Mouse (Mus musculus): ENCODE results near the gene Lbx1. TPM values are rescaled to one million over a fixed set of nuclear protein-coding genes. Genes with fewer than 3 reads are reported as not detected.

Gene Lbx1
- polyA plus RNA-seq (2016; fragmentation: Nextera tagmentation; extraction: Ambion mirVana): 0.07 and 0.08 TPM in 2 replicates

DNA sequence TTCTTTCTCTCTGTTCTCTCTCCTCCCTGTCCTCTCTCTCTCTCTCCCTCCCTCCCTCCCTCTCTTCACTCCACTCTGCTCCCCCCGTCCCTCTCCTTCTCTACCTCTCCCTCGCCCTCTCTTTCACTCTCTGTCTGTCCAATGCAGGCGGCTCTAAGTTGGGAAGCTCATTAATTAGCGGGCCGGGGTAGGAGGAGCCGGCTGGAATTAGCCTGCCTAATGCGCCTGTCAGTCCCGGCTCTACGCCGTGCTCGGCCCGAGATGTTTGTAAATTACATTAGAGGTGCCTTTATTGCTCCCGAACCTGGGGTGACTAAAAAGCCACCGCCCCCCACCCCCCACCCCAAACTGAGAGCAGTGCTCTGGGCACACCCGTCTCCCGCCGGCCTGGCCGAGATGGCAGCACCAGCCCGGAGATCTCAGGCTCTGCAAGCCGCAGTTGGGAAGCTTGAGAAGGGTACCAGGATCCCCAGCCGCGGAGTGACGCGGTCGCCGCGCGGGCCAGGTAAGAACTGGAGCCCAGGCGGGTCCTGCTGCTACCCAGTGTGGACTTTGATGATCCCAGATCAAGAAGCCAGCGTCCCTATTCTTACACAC lies at the start of gene Lbx1:
TSS of gene Lbx1 (minus strand) at position 47 of the 597 bp plus-strand sequence.
- Histone ChIP-seq H3K4me3 (peak within 1 kb of the TSS; percentile 31), H3K4me1 (peaks cover 32% of the 10 kb centered on the region), H3K4me2 (peak within 1 kb of the TSS; percentile 57), H3K9ac (no peak within 1 kb of the TSS), H3K27me3 (replicated peaks) (peaks cover 99% of the 10 kb centered on the region), H3K36me3 (no peaks in the 10 kb centered on the region), H3K9me3 (replicated peaks) (no peaks in the 10 kb centered on the region), H3K27ac (no peak within 1 kb of the TSS)
- ATAC-seq: no peak
- WGBS (ENCODE audit: insufficient replicate concordance): 2% methylated on average over 30 of the region's 30 CpGs

DNA sequence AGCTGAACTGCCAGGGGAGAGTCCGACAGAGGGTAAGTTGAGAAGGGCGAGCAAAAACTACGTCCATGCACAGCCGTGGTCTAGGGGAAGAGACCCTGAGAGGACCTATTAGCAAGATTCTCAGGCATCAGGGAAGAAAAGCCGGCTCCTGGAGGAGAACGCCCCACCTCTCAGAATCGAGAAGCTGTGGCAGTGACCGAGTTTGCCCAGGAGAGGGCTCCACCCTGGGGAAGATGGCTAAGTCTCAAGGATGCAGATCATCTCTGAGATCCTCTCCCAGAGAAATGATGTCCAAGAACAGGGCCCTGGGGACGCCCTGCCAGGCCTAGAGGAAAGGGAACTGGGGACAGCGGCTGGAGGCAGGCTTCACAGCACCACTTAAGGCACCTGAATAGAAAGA lies 47.7 kb upstream of the Lbx1 start:
- no peaks in the 10 kb centered on the region for H3K4me1 ChIP-seq
- peaks cover 53% of the 10 kb centered on the region for H3K27me3 ChIP-seq (replicated peaks)
- H3K9ac ChIP-seq: no peak overlapping the region
- WGBS (ENCODE audit: insufficient replicate concordance): 3% methylated on average over 10 of the region's 10 CpGs
- H3K4me2 ChIP-seq: no peak overlapping the region
- H3K9me3 ChIP-seq (replicated peaks): no peaks in the 10 kb centered on the region
- H3K4me3 ChIP-seq: no peak overlapping the region
- ATAC-seq: no peak
- no peak overlapping the region for H3K27ac ChIP-seq
- H3K36me3 ChIP-seq: no peaks in the 10 kb centered on the region

DNA sequence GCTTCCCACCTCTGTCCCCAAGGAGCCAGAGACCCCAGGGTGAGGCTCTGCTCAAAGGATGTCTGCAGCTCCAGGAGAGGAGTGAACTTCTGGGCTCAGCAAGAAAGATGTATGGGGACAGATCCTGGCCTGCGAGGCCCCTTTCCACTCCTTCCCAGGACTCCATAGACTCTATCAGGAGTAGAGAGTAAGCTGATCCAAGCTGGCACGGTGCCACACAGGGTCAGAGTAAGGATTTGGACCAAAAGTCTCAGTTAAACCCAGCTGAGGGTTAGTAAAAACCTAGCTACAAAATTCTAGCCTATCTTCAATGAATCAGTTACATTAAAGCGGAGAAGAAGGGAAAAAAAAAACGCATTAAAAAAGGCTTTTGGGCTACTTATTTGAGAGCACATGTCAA lies 40.6 kb upstream of the Lbx1 start:
- no peaks in the 10 kb centered on the region for H3K9me3 ChIP-seq (replicated peaks)
- no peak for ATAC-seq
- H3K4me2 ChIP-seq: no peak overlapping the region
- H3K27me3 ChIP-seq (replicated peaks): peaks cover 58% of the 10 kb centered on the region
- no peak overlapping the region for H3K9ac ChIP-seq
- 57% methylated on average over 4 of the region's 4 CpGs for WGBS (ENCODE audit: insufficient replicate concordance)
- H3K36me3 ChIP-seq: no peaks in the 10 kb centered on the region
- H3K27ac ChIP-seq: no peak overlapping the region
- no peaks in the 10 kb centered on the region for H3K4me1 ChIP-seq
- no peak overlapping the region for H3K4me3 ChIP-seq

DNA sequence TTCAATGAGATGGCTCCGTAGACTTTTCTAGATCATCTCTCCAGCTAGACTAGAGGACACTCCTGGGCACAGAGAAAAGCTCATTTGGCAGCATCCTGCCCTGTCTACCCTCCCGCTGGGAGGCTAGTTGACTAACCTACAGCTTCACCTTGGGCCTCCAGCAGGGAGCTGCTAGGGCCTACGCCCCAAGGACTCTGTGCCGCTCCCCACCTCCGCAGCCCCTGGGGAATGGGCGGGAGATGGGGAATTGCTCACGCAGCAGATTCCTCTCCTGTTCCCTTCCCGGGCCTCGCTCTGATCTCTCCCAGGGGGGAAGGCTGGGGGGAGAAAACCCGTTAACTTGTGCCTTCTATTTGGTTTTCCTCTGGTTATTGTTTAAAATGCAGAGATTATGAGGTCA lies 36.4 kb upstream of the Lbx1 start:
- 26% methylated on average over 10 of the region's 10 CpGs for whole genome bisulfite sequencing (ENCODE audit: insufficient replicate concordance)
- ATAC-seq: no peak
- Histone ChIP-seq H3K4me2 (no peak overlapping the region), H3K9me3 (replicated peaks) (no peaks in the 10 kb centered on the region), H3K27me3 (replicated peaks) (peaks cover 70% of the 10 kb centered on the region), H3K36me3 (no peaks in the 10 kb centered on the region), H3K4me1 (0 out of 2 replicates have a peak, but pooled peaks cover 6% of the 10 kb centered on the region), H3K4me3 (no peak overlapping the region), H3K27ac (no peak overlapping the region), H3K9ac (no peak overlapping the region)

DNA sequence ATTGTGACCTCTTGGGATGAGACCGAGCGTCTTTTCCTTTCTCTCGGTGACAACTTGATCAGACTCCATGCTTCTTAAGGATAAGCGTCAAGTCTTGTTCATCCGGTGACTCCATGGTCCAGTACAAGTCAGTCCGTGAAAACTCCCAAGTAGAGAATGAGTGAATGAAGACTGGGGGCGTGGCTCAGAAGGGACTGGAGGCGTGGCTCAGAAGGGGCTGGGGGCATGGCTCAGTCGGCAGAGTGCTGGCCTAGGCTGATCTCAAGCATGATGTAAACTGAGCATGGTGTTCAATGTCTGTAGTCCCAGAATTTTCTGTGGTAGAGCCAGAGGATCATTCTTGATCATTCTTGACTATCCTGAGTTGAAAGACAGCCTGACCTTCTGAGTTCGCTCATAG lies 27.4 kb upstream of the Lbx1 start:
- ATAC-seq: no peak
- H3K27me3 ChIP-seq (replicated peaks): peaks cover 28% of the 10 kb centered on the region
- H3K27ac ChIP-seq: no peak overlapping the region
- H3K4me2 ChIP-seq: no peak overlapping the region
- H3K9ac ChIP-seq: no peak overlapping the region
- no peaks in the 10 kb centered on the region for H3K9me3 ChIP-seq (replicated peaks)
- H3K36me3 ChIP-seq: no peaks in the 10 kb centered on the region
- no peaks in the 10 kb centered on the region for H3K4me1 ChIP-seq
- 64% methylated on average over 10 of the region's 10 CpGs for WGBS (ENCODE audit: insufficient replicate concordance)
- H3K4me3 ChIP-seq: no peak overlapping the region

DNA sequence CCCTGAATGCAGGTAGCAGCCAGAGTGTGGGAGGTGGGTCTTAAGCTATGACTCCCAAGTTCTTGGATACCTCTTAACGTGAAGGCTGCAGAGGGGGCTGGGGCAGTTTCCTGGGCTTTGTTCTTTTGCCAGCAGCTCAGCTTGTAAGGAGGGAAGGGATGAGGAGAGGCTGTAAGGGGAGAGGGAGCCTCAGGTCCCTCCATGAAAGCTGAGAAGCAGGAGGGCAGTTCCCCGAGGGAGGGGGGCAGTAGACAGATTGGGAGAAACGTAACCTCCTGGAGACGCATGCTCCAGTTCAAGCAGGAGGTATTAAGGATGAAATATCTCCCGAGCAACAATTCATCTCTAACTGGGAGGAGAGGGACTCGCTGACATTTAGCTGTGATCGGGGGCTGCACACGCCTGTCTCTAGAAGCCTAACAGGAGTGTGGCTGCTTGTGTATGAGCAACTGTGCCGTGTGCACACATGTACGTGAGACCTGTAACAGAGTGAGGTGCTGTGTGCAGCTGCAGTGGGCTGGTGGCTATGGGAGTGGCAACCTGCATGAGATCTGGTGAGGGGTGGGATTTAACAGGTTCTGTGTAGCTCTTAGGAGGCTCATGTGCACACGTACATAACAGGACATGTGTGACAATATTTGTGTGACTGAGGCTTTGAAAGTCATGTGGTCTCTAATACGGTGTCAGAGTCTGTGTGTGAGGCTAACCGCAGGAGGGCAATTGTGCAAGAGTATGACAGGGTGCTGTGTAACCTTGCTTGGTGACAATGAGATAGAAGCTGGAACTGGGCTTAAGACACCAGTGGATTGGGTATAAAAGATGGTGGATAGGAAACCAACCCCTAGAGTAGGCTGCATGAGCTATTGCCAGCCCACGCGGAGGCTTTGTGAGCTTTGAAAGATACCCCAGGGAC lies 22.1 kb upstream of the Lbx1 start:
- peaks cover 59% of the 10 kb centered on the region for H3K27me3 ChIP-seq (replicated peaks)
- no peak overlapping the region for H3K27ac ChIP-seq
- no peaks in the 10 kb centered on the region for H3K36me3 ChIP-seq
- H3K9me3 ChIP-seq (replicated peaks): no peaks in the 10 kb centered on the region
- H3K4me3 ChIP-seq: no peak overlapping the region
- 55% methylated on average over 15 of the region's 15 CpGs for WGBS (ENCODE audit: insufficient replicate concordance)
- no peak overlapping the region for H3K9ac ChIP-seq
- ATAC-seq: no peak
- no peaks in the 10 kb centered on the region for H3K4me1 ChIP-seq
- no peak overlapping the region for H3K4me2 ChIP-seq

DNA sequence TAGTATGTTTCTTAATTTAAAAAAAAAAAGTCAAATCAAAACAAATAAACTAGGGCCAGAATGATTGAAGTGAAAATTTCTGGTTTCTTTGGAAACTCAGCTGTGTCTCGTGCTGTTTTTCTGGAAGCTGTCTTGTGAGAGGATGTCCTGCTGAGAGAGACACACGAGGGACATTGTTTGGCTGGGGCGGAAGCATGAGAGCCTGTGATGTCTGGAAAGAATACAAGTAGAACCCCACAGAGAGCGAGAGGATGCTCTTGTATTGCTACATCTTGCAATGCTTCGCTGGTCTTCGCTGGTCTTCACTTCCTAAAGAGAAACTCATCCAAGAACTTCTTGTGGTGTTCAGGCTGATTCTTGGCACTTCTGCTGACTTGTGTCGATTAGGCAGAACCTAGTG lies 19.2 kb upstream of the Lbx1 start:
- Histone ChIP-seq H3K9ac (no peak overlapping the region), H3K36me3 (no peaks in the 10 kb centered on the region), H3K27ac (no peak overlapping the region), H3K4me3 (no peak overlapping the region), H3K27me3 (replicated peaks) (peaks cover 77% of the 10 kb centered on the region), H3K4me2 (no peak overlapping the region), H3K4me1 (no peaks in the 10 kb centered on the region), H3K9me3 (replicated peaks) (no peaks in the 10 kb centered on the region)
- WGBS (ENCODE audit: insufficient replicate concordance): 59% methylated on average over 7 of the region's 7 CpGs
- no peak for ATAC-seq

DNA sequence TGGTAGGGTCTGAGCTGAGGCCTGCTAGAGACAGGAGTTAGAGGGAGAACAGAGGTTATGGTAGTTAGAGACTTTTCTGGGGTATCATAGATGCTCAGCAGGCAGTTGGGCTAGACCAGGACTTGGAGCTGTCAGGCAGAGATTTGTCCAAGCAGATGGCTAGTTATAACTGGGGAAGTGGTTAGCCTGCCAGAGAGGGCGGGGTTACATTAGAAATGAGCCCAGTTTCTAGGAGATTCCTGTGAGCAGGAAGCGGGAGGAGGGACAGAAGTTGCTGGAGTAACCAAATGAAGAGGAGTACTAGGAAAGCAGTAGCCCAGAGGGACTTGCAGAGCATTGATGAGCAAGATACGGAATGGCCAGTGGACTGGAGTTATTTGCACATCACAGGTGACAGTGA lies 16.8 kb upstream of the Lbx1 start:
- WGBS (ENCODE audit: insufficient replicate concordance): 36% methylated on average over 3 of the region's 3 CpGs
- Histone ChIP-seq H3K4me1 (no peaks in the 10 kb centered on the region), H3K36me3 (no peaks in the 10 kb centered on the region), H3K9ac (no peak overlapping the region), H3K27me3 (replicated peaks) (peaks cover 77% of the 10 kb centered on the region), H3K4me2 (no peak overlapping the region), H3K4me3 (no peak overlapping the region), H3K9me3 (replicated peaks) (no peaks in the 10 kb centered on the region), H3K27ac (no peak overlapping the region)
- no peak for ATAC-seq

DNA sequence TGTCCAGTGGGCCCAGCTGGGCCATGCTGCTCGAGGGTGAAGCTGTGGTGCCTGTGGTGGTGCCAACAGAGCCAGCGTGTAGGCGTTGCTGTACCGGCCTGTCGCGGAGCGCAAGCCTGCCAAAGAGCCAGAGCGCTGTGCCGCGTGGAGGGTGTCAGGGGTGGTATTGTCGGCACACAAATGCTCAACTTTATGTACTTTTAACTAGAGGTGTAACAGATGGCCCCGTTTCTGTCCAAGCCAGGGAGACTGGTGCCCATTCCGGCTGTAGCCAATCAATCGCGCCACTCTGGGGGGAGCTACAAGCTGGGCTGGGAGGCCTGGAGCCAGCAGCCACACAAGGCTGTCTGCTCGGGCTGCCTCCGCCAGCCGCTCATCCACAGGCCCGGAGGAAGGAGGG lies 13.1 kb upstream of the Lbx1 start:
- H3K4me2 ChIP-seq: no peak overlapping the region
- no peak overlapping the region for H3K4me3 ChIP-seq
- no peak overlapping the region for H3K27ac ChIP-seq
- H3K9me3 ChIP-seq (replicated peaks): no peaks in the 10 kb centered on the region
- WGBS (ENCODE audit: insufficient replicate concordance): 67% methylated on average over 19 of the region's 19 CpGs
- no peaks in the 10 kb centered on the region for H3K36me3 ChIP-seq
- peaks cover 91% of the 10 kb centered on the region for H3K27me3 ChIP-seq (replicated peaks)
- ATAC-seq: no peak
- no peaks in the 10 kb centered on the region for H3K4me1 ChIP-seq
- H3K9ac ChIP-seq: no peak overlapping the region

DNA sequence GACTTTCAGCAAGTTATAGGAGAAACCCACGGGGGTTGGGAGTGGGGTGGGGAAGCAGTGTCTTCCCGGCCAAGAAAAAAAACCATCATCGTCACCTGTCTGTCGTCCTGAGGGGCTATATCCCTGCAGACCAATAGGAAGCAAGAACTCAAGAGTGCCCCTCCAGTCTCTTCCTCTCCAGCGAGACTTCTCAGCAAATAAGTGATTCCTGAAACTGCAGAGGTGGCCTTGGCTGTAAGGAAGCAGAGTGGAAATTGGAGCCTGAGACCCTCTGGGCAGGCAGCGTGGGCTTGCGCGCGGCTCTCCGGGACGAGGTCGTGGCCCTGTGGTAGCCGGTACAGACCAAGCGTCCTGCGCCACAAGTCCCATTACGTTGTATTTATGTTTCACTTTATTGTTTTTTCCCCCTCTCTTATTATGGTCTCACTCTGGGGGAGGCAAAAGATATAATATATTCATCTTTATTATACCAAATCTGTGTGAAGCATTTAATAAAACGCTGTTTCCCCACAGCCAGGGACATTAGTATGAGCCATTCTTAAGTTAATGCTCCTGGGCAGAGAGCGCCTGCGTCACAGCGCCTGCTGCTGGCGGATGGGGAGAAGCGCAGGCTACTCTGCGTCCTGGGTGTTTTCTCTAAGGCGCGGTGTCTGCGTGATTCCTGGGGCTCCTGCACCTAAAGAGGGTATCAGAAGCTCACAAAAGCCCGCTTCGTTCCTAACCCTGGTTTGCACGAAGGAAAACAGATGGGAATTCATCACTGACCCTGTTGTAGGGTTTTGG lies 8.5 kb upstream of the Lbx1 start:
- Histone ChIP-seq H3K27me3 (replicated peaks) (peaks cover 95% of the 10 kb centered on the region), H3K9ac (no peak overlapping the region), H3K4me2 (0 out of 2 replicates have a peak overlapping the region, but pooled peaks have one; percentile 14), H3K4me1 (no peaks in the 10 kb centered on the region), H3K27ac (no peak overlapping the region), H3K36me3 (no peaks in the 10 kb centered on the region), H3K4me3 (no peak overlapping the region), H3K9me3 (replicated peaks) (no peaks in the 10 kb centered on the region)
- ATAC-seq: no peak
- WGBS (ENCODE audit: insufficient replicate concordance): 4% methylated on average over 29 of the region's 29 CpGs

DNA sequence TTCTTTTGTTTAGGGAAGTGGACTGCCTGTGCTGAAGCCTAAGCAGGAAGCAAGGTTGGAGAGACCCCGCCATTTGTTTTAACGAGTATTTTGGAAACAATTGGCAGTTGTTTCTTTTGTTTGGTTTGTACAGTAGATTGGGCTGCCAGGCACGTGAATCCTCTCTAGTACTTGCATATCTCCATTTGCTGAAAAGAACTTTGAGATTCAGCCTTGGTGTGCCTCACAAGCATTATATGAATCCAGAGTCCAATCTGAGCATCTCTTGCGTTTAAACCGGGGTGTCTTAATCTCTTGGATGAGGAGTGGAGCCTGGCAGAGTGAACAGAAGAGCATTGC lies 7.6 kb upstream of the Lbx1 start:
- H3K27me3 ChIP-seq (replicated peaks): peaks cover 95% of the 10 kb centered on the region
- no peak for ATAC-seq
- no peaks in the 10 kb centered on the region for H3K36me3 ChIP-seq
- H3K9me3 ChIP-seq (replicated peaks): no peaks in the 10 kb centered on the region
- WGBS (ENCODE audit: insufficient replicate concordance): 5% methylated on average over 5 of the region's 5 CpGs
- H3K4me2 ChIP-seq: no peak overlapping the region
- no peaks in the 10 kb centered on the region for H3K4me1 ChIP-seq
- no peak overlapping the region for H3K27ac ChIP-seq
- no peak overlapping the region for H3K9ac ChIP-seq
- H3K4me3 ChIP-seq: no peak overlapping the region

Data from liver, embryonic 12.5 days (tissue).